Mouse (Mus musculus): ENCODE measurements around the gene Nxf1.
A peak's percentile ranks its signal among the peaks of the same experiment; 100 is the strongest.

Gene Nxf1

DNA sequence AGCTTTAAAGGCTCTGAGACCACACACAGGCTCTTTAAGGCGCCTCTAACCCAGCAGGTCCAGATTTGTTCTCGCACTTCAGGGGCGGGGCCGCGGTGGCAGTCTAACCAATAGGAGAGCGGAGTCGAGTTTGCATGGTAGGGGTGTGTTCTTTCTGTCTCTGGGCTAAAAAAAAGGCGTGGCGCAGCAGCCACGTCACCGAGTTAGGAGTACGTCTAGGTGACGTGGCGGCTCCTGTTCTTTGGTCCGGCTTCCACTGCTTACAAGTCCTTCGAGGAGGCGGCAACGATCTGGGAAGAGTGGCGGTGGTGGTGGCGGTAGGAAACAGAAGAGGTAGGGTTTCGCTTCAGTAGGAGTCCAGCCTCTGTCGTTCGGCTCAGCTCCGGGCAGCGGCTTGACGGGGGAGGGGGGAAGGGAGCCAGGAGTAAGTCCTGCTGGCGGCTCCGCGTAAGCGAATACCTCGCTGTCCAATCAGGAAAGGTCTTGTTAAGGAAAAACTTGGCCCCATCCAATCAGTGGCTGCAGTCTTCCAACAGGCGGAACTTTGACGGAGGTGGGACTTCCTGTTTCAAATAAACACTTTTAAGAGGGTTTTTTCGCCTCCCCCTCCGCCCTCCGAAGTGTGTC, 15.5 kb upstream of the Nxf1 start, which contains the start of gene Stx5a:
Gene Stx5a (plus strand): TSS at position 171 of the 627 bp plus-strand sequence.
- H3K9me3 ChIP-seq (ENCODE audit: low read length) = no peaks in the 10 kb centered on the region
- no peak for TF ChIP-seq NANOG (IDR thresholded peaks at IDR 0.05; ENCODE audit: borderline replicate concordance, low read length)
- no peak for TF ChIP-seq POU5F1 (IDR thresholded peaks at IDR 0.05; ENCODE audit: borderline replicate concordance, low read length)
- no peak for TF ChIP-seq CTCF (conservative IDR thresholded peaks at IDR 0.05; ENCODE audit: low read length)
- H3K4me3 ChIP-seq (replicated peaks; ENCODE audit: low read length) = peak within 1 kb of the TSS; percentile 93
- no peaks in the 10 kb centered on the region for H3K27me3 ChIP-seq (ENCODE audit: insufficient read depth, low read length)
- peaks cover 80% of the 10 kb centered on the region for H3K36me3 ChIP-seq (ENCODE audit: insufficient read depth, low read length)
- H3K4me1 ChIP-seq (replicated peaks; ENCODE audit: low read depth, low read length) = peaks cover 59% of the 10 kb centered on the region

DNA sequence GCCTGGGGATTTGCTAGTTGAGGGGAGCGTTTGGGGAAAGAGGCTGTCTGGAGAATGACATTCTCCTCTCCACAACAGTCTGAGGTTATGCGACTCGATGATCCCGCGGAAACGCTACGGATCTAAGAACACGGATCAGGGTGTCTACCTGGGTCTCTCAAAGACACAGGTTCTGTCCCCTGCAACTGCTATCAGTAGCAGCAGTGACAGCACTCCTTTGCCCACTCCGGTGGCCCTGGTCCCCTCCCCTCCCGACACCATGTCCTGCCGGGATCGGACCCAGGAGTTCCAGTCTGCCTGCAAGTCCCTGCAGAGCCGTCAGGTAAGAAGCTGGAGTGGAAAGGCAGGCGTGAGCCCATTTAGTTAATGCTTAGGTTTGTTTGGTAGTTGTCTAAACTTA, 14.7 kb upstream of the Nxf1 start:
- TF ChIP-seq NANOG (IDR thresholded peaks at IDR 0.05; ENCODE audit: borderline replicate concordance, low read length) = no peak
- no peak for TF ChIP-seq POU5F1 (IDR thresholded peaks at IDR 0.05; ENCODE audit: borderline replicate concordance, low read length)
- no peak for TF ChIP-seq CTCF (conservative IDR thresholded peaks at IDR 0.05; ENCODE audit: low read length)
- Histone ChIP-seq H3K9me3 (ENCODE audit: low read length) (no peaks in the 10 kb centered on the region), H3K4me3 (replicated peaks; ENCODE audit: low read length) (peak overlapping the region; percentile 93), H3K36me3 (ENCODE audit: insufficient read depth, low read length) (peaks cover 83% of the 10 kb centered on the region), H3K4me1 (replicated peaks; ENCODE audit: low read depth, low read length) (peaks cover 53% of the 10 kb centered on the region), H3K27me3 (ENCODE audit: insufficient read depth, low read length) (no peaks in the 10 kb centered on the region)

DNA sequence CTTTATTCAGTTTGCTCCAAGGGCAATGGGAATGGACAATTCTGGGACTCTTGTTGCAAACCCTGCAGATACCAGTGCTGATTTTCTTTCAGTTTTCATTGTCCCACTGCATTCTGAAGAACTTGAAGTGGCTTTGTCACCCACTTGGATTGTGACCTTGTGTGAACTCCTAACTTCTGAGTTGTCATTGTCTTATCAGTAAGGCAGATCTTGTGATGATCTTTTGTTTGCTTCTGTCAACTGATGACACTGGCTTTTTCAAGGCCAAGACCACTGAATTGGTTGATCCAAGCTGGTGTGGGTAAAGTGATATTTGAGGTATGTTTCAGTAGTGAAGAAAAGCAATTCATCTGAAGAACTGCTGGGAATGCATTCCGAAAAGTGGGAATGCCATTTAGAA, 11.5 kb upstream of the Nxf1 start:
- H3K27me3 ChIP-seq (ENCODE audit: insufficient read depth, low read length) = no peaks in the 10 kb centered on the region
- TF ChIP-seq POU5F1 (IDR thresholded peaks at IDR 0.05; ENCODE audit: borderline replicate concordance, low read length) = no peak
- no peak for TF ChIP-seq CTCF (conservative IDR thresholded peaks at IDR 0.05; ENCODE audit: low read length)
- TF ChIP-seq NANOG (IDR thresholded peaks at IDR 0.05; ENCODE audit: borderline replicate concordance, low read length) = no peak
- peaks cover 83% of the 10 kb centered on the region for H3K36me3 ChIP-seq (ENCODE audit: insufficient read depth, low read length)
- H3K4me1 ChIP-seq (replicated peaks; ENCODE audit: low read depth, low read length) = peaks cover 23% of the 10 kb centered on the region
- H3K9me3 ChIP-seq (ENCODE audit: low read length) = no peaks in the 10 kb centered on the region
- no peak overlapping the region for H3K4me3 ChIP-seq (replicated peaks; ENCODE audit: low read length)

- no peak overlapping the region for H3K4me3 ChIP-seq (replicated peaks; ENCODE audit: low read length)
- TF ChIP-seq CTCF (conservative IDR thresholded peaks at IDR 0.05; ENCODE audit: low read length) (peak; percentile 33), POU5F1 (IDR thresholded peaks at IDR 0.05; ENCODE audit: borderline replicate concordance, low read length) (no peak)
- H3K9me3 ChIP-seq (ENCODE audit: low read length) = no peaks in the 10 kb centered on the region
- H3K4me1 ChIP-seq (replicated peaks; ENCODE audit: low read depth, low read length) = peaks cover 14% of the 10 kb centered on the region
- H3K27me3 ChIP-seq (ENCODE audit: insufficient read depth, low read length) = no peaks in the 10 kb centered on the region
- H3K36me3 ChIP-seq (ENCODE audit: insufficient read depth, low read length) = peaks cover 95% of the 10 kb centered on the region
Observed at GRCm38 (mm10) chr19:8747368-8747767, 9.5 kb upstream of the Nxf1 start.

DNA sequence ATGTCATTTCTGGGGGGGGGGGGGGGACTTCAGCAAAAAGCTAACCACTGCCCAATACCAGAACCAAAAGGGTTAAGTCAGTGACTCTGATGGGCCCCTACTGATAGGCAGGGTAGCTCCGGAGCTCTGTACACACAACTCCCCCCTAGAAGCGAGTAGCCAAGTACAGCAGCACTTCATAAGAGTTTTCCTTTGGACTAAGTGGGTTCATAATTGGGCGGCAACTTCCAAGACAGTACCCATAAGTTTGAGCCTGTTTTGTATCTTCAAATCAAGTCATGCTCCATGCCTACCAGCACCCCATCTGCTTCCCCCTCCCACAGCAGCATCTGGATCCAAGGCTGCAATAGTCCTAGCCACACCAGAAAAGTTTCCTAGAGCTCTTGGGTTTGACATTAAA, 1.2 kb upstream of the Nxf1 start:
- H3K4me1 ChIP-seq (replicated peaks; ENCODE audit: low read depth, low read length) = peaks cover 42% of the 10 kb centered on the region
- peaks cover 53% of the 10 kb centered on the region for H3K36me3 ChIP-seq (ENCODE audit: insufficient read depth, low read length)

GRCm38 (mm10) chr19:8757471-8757998, 662 bp downstream of the Nxf1 start:
- no peaks in the 10 kb centered on the region for H3K27me3 ChIP-seq (ENCODE audit: insufficient read depth, low read length)
- TF ChIP-seq CTCF (conservative IDR thresholded peaks at IDR 0.05; ENCODE audit: low read length) (no peak), POU5F1 (IDR thresholded peaks at IDR 0.05; ENCODE audit: borderline replicate concordance, low read length) (no peak), NANOG (IDR thresholded peaks at IDR 0.05; ENCODE audit: borderline replicate concordance, low read length) (no peak)
- peak overlapping the region; percentile 97 for H3K4me3 ChIP-seq (replicated peaks; ENCODE audit: low read length)
- H3K4me1 ChIP-seq (replicated peaks; ENCODE audit: low read depth, low read length) = peaks cover 51% of the 10 kb centered on the region
- H3K36me3 ChIP-seq (ENCODE audit: insufficient read depth, low read length) = peaks cover 48% of the 10 kb centered on the region
- H3K9me3 ChIP-seq (ENCODE audit: low read length) = no peaks in the 10 kb centered on the region

More for the DNA sequence above, 1.2 kb upstream of the Nxf1 start:
- TF ChIP-seq POU5F1 (IDR thresholded peaks at IDR 0.05; ENCODE audit: borderline replicate concordance, low read length) = no peak
- Histone ChIP-seq H3K9me3 (ENCODE audit: low read length) (no peaks in the 10 kb centered on the region), H3K27me3 (ENCODE audit: insufficient read depth, low read length) (no peaks in the 10 kb centered on the region), H3K4me3 (replicated peaks; ENCODE audit: low read length) (peak overlapping the region; percentile 97)

- Histone ChIP-seq H3K36me3 (ENCODE audit: insufficient read depth, low read length) (peaks cover 48% of the 10 kb centered on the region), H3K4me1 (replicated peaks; ENCODE audit: low read depth, low read length) (peaks cover 51% of the 10 kb centered on the region), H3K4me3 (replicated peaks; ENCODE audit: low read length) (peak overlapping the region; percentile 97), H3K9me3 (ENCODE audit: low read length) (no peaks in the 10 kb centered on the region), H3K27me3 (ENCODE audit: insufficient read depth, low read length) (no peaks in the 10 kb centered on the region)
- TF ChIP-seq CTCF (conservative IDR thresholded peaks at IDR 0.05; ENCODE audit: low read length) = no peak
- TF ChIP-seq POU5F1 (IDR thresholded peaks at IDR 0.05; ENCODE audit: borderline replicate concordance, low read length) = no peak
- no peak for TF ChIP-seq NANOG (IDR thresholded peaks at IDR 0.05; ENCODE audit: borderline replicate concordance, low read length)
Observed at GRCm38 (mm10) chr19:8758899-8759298, 2.0 kb downstream of the Nxf1 start.

GRCm38 (mm10) chr19:8760757-8761156, 3.9 kb downstream of the Nxf1 start:
- TF ChIP-seq POU5F1 (IDR thresholded peaks at IDR 0.05; ENCODE audit: borderline replicate concordance, low read length) = no peak
- TF ChIP-seq NANOG (IDR thresholded peaks at IDR 0.05; ENCODE audit: borderline replicate concordance, low read length) = no peak
- no peak; the same call in 1 of the 2 replicates for TF ChIP-seq CTCF (conservative IDR thresholded peaks at IDR 0.05; ENCODE audit: low read length)
- Histone ChIP-seq H3K36me3 (ENCODE audit: insufficient read depth, low read length) (peaks cover 48% of the 10 kb centered on the region), H3K9me3 (ENCODE audit: low read length) (peaks cover 7% of the 10 kb centered on the region; the same call in 1 of the 2 replicates), H3K27me3 (ENCODE audit: insufficient read depth, low read length) (no peaks in the 10 kb centered on the region), H3K4me3 (replicated peaks; ENCODE audit: low read length) (no peak overlapping the region), H3K4me1 (replicated peaks; ENCODE audit: low read depth, low read length) (peaks cover 42% of the 10 kb centered on the region)

- peaks cover 29% of the 10 kb centered on the region for H3K4me1 ChIP-seq (replicated peaks; ENCODE audit: low read depth, low read length)
- peaks cover 72% of the 10 kb centered on the region for H3K36me3 ChIP-seq (ENCODE audit: insufficient read depth, low read length)
- no peak for TF ChIP-seq CTCF (conservative IDR thresholded peaks at IDR 0.05; ENCODE audit: low read length)
- TF ChIP-seq POU5F1 (IDR thresholded peaks at IDR 0.05; ENCODE audit: borderline replicate concordance, low read length) = no peak
- TF ChIP-seq NANOG (IDR thresholded peaks at IDR 0.05; ENCODE audit: borderline replicate concordance, low read length) = no peak
- H3K4me3 ChIP-seq (replicated peaks; ENCODE audit: low read length) = no peak overlapping the region
- H3K9me3 ChIP-seq (ENCODE audit: low read length) = peaks cover 8% of the 10 kb centered on the region; the same call in 1 of the 2 replicates
- no peaks in the 10 kb centered on the region for H3K27me3 ChIP-seq (ENCODE audit: insufficient read depth, low read length)
Observed at GRCm38 (mm10) chr19:8763276-8763675, 6.4 kb downstream of the Nxf1 start.
